Mouse (Mus musculus): ENCODE data around the gene Trip10. TPM values are rescaled to one million over a fixed set of nuclear protein-coding genes. Genes with fewer than 3 reads are reported as not detected.
A peak's percentile ranks its signal among the peaks of the same experiment; 100 is the strongest.

Trip10 gene
- polyA plus RNA-seq, 1 experiment from 2014 or later = 46.9 TPM

DNA sequence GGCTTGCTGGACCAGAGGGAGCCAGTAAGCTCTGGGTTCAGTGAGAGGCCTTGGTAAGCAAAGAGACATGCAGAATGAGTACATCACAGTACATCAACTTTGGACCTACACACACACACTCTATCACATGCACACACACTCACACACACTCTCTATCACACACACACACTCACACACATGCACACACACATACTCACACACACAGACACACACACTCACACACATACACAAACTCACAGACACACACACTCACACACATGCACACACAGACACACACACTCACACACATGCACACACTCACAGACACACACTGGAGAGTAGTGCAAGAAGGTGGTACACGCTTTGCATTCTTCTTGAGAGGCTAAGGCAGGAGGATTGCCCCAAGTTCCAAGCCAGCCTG is 17.1 kb upstream of the Trip10 start:
- Histone ChIP-seq H3K4me2 (ENCODE audit: low read depth, low read length) (no peak overlapping the region), H3K4me3 (replicated peaks; ENCODE audit: low read length) (no peak overlapping the region), H3K27me3 (ENCODE audit: control insufficient read depth, insufficient read depth, low read length) (no peaks in the 10 kb centered on the region), H3K9ac (ENCODE audit: low read length) (no peak overlapping the region), H3K27ac (ENCODE audit: low read length) (no peak overlapping the region), H3K4me1 (ENCODE audit: control insufficient read depth, insufficient read depth, low read length) (peaks cover 8% of the 10 kb centered on the region; the same call in 1 of the 2 replicates), H3K36me3 (ENCODE audit: control insufficient read depth, insufficient read depth, low read length) (peaks cover 5% of the 10 kb centered on the region), H3K9me3 (replicated peaks; ENCODE audit: control insufficient read depth, low read length) (no peaks in the 10 kb centered on the region)
- 90% methylated on average over 1 of the region's 1 CpGs for WGBS
- no peak for ATAC-seq (ENCODE audit: insufficient read depth, low FRiP score)

DNA sequence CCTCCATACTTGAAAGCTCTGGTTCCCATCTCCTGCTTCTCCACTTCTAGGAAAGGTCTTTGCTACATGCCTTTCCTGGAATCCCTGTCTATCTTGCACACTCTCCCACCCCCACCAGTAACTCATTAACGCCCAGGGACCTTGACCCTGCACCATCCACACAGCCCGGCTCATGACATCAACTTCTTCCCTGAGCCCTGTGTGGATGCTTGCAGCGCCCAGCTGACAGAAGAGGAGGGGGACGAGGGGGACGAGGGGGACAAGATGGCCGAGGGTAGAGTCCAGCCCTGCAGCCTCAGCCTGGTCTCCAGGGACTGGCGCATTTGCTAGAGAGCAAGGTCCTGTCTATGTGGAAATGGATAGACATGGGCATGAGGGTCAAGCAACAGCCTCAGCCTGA is 16.2 kb upstream of the Trip10 start:
- ATAC-seq (ENCODE audit: insufficient read depth, low FRiP score) = peak; percentile 49; the same call in 1 of the 2 replicates
- WGBS = 24% methylated on average over 7 of the region's 7 CpGs
- peaks cover 8% of the 10 kb centered on the region; the same call in 1 of the 2 replicates for H3K4me1 ChIP-seq (ENCODE audit: control insufficient read depth, insufficient read depth, low read length)
- H3K9me3 ChIP-seq (replicated peaks; ENCODE audit: control insufficient read depth, low read length) = no peaks in the 10 kb centered on the region
- no peaks in the 10 kb centered on the region for H3K27me3 ChIP-seq (ENCODE audit: control insufficient read depth, insufficient read depth, low read length)
- no peak overlapping the region for H3K4me3 ChIP-seq (replicated peaks; ENCODE audit: low read length)
- no peak overlapping the region for H3K4me2 ChIP-seq (ENCODE audit: low read depth, low read length)
- H3K9ac ChIP-seq (ENCODE audit: low read length) = no peak overlapping the region
- H3K36me3 ChIP-seq (ENCODE audit: control insufficient read depth, insufficient read depth, low read length) = peaks cover 5% of the 10 kb centered on the region
- H3K27ac ChIP-seq (ENCODE audit: low read length) = no peak overlapping the region

DNA sequence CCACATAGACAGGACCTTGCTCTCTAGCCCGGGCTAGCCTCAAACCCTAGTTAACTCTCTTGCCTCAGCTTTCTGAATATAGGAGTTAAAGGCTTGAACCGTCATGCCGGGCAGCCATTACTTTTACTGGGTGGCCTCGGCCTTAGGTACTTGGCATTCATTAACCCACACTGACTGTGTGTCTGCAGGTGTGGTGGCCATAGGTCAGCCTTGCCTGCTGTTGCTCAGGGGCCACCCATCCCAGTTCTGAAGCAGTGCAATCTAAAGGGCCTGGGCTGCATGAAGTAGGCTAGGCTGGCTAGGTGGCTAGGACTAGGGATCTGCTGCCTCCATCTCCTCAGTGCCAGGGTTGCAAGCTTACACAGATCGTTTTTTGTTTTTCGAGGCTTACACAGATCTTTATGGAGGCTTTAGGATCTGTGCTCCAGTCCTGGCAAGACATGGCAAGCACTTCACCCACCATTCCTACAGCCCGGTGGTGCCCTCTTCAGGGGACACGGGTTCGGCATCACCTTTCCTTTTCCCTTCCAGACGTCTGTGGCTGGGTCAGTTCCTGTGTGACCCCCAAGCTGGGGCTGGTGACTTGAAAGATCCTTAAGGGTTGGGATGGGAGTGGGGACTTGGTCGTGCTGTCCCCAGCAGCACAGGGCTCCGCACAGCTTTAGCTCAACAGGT is 14.9 kb upstream of the Trip10 start:
- Histone ChIP-seq H3K9ac (ENCODE audit: low read length) (no peak overlapping the region), H3K9me3 (replicated peaks; ENCODE audit: control insufficient read depth, low read length) (no peaks in the 10 kb centered on the region), H3K4me3 (replicated peaks; ENCODE audit: low read length) (no peak overlapping the region; the same call in 1 of the 2 replicates), H3K4me2 (ENCODE audit: low read depth, low read length) (no peak overlapping the region), H3K36me3 (ENCODE audit: control insufficient read depth, insufficient read depth, low read length) (peaks cover 5% of the 10 kb centered on the region), H3K27me3 (ENCODE audit: control insufficient read depth, insufficient read depth, low read length) (no peaks in the 10 kb centered on the region), H3K27ac (ENCODE audit: low read length) (no peak overlapping the region), H3K4me1 (ENCODE audit: control insufficient read depth, insufficient read depth, low read length) (peaks cover 8% of the 10 kb centered on the region; the same call in 1 of the 2 replicates)
- no peak for ATAC-seq (ENCODE audit: insufficient read depth, low FRiP score)
- 80% methylated on average over 12 of the region's 12 CpGs for WGBS

DNA sequence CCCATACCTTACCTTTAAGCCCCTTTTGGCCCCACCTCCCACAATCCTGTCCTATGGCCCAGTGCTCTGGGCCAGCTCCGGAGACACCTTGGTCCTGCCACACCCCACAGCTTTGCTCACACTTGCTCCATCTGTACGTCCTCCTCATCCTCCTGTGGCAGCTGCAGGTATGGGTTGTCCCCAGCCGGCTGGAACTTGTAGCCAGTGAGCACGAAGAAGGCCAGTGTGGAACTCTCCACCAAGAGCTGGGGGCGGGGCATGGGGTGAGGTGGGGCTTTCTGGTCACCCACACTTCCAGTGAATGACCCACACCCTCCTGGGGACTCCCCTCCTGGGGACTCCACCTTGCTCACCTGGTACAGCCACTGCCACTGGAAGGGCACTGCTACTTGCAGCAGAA is 13.5 kb upstream of the Trip10 start:
- Histone ChIP-seq H3K4me3 (replicated peaks; ENCODE audit: low read length) (no peak overlapping the region), H3K9me3 (replicated peaks; ENCODE audit: control insufficient read depth, low read length) (no peaks in the 10 kb centered on the region), H3K4me1 (ENCODE audit: control insufficient read depth, insufficient read depth, low read length) (peaks cover 5% of the 10 kb centered on the region; the same call in 1 of the 2 replicates), H3K36me3 (ENCODE audit: control insufficient read depth, insufficient read depth, low read length) (peaks cover 5% of the 10 kb centered on the region), H3K27ac (ENCODE audit: low read length) (no peak overlapping the region), H3K27me3 (ENCODE audit: control insufficient read depth, insufficient read depth, low read length) (no peaks in the 10 kb centered on the region), H3K9ac (ENCODE audit: low read length) (no peak overlapping the region), H3K4me2 (ENCODE audit: low read depth, low read length) (no peak overlapping the region)
- no peak for ATAC-seq (ENCODE audit: insufficient read depth, low FRiP score)
- 87% methylated on average over 5 of the region's 5 CpGs for WGBS

DNA sequence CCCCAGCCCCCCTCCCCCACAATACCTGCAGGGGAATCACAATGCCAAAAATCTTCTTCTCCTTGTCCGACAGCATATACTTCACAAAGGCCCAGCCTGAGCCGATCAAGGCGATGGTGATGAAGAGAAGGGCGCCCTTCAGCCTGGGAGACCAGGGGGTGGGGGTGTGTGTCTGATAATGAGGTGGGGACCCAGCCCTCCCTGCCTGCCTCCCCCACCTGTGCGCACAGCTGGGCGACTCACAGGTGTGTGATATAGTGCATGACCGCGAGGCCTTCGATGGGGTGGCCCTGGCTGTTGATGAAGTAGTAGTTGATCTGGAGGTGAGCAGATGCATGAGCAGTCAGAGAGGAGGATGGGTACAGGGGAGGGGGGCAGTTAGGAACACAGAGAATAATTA is 12.1 kb upstream of the Trip10 start:
- H3K27ac ChIP-seq (ENCODE audit: low read length) = no peak overlapping the region
- peaks cover 8% of the 10 kb centered on the region for H3K36me3 ChIP-seq (ENCODE audit: control insufficient read depth, insufficient read depth, low read length)
- H3K9ac ChIP-seq (ENCODE audit: low read length) = no peak overlapping the region
- H3K4me2 ChIP-seq (ENCODE audit: low read depth, low read length) = no peak overlapping the region
- WGBS = 93% methylated on average over 9 of the region's 9 CpGs
- no peak for ATAC-seq (ENCODE audit: insufficient read depth, low FRiP score)
- H3K27me3 ChIP-seq (ENCODE audit: control insufficient read depth, insufficient read depth, low read length) = no peaks in the 10 kb centered on the region
- no peaks in the 10 kb centered on the region for H3K9me3 ChIP-seq (replicated peaks; ENCODE audit: control insufficient read depth, low read length)
- H3K4me3 ChIP-seq (replicated peaks; ENCODE audit: low read length) = no peak overlapping the region
- H3K4me1 ChIP-seq (ENCODE audit: control insufficient read depth, insufficient read depth, low read length) = peaks cover 3% of the 10 kb centered on the region; the same call in 1 of the 2 replicates

- H3K36me3 ChIP-seq (ENCODE audit: control insufficient read depth, insufficient read depth, low read length) = peaks cover 3% of the 10 kb centered on the region
- WGBS = 66% methylated on average over 10 of the region's 10 CpGs
- no peak overlapping the region for H3K9ac ChIP-seq (ENCODE audit: low read length)
- H3K9me3 ChIP-seq (replicated peaks; ENCODE audit: control insufficient read depth, low read length) = no peaks in the 10 kb centered on the region
- no peak overlapping the region for H3K4me2 ChIP-seq (ENCODE audit: low read depth, low read length)
- no peak overlapping the region for H3K27ac ChIP-seq (ENCODE audit: low read length)
- H3K4me3 ChIP-seq (replicated peaks; ENCODE audit: low read length) = no peak overlapping the region
- H3K4me1 ChIP-seq (ENCODE audit: control insufficient read depth, insufficient read depth, low read length) = peaks cover 12% of the 10 kb centered on the region
- ATAC-seq (ENCODE audit: insufficient read depth, low FRiP score) = no peak
- no peaks in the 10 kb centered on the region for H3K27me3 ChIP-seq (ENCODE audit: control insufficient read depth, insufficient read depth, low read length)
These were observed 5.4 kb upstream of the Trip10 start for GRCm38 (mm10) chr17:57243650-57244370.

DNA sequence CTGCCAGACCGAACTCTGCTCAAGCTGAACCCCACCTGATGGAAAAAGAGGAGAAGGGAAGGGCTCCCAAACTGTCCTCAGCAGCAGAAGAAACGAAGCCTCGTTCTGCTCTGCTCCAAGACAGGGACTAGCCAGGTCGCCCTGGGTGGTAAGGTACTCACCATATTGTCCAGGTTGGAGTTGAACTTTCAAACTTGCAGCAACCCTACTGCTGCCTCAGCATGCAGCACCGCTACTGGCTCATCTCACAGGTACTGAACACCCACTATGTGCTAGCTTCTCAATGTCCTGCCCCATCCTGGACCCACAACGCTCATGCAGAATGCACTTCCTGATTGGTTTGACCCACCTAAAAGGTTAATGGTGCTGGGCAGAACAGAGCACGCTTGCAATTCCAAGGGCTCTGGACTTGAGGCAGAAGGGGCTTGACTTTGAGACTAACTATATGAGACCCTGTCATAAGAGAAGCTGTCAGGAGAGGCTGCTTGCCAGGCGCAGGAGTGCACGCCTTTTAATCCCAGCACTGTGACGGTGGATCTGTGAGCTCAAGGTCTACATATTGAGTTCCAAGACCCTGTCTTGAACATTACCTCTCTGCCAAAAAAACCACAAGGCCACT is 3.8 kb upstream of the Trip10 start:
- WGBS = 88% methylated on average over 10 of the region's 10 CpGs
- Histone ChIP-seq H3K9ac (ENCODE audit: low read length) (no peak overlapping the region), H3K36me3 (ENCODE audit: control insufficient read depth, insufficient read depth, low read length) (peaks cover 3% of the 10 kb centered on the region), H3K4me1 (ENCODE audit: control insufficient read depth, insufficient read depth, low read length) (peaks cover 15% of the 10 kb centered on the region), H3K4me3 (replicated peaks; ENCODE audit: low read length) (no peak overlapping the region), H3K9me3 (replicated peaks; ENCODE audit: control insufficient read depth, low read length) (no peaks in the 10 kb centered on the region), H3K27ac (ENCODE audit: low read length) (no peak overlapping the region), H3K4me2 (ENCODE audit: low read depth, low read length) (no peak overlapping the region), H3K27me3 (ENCODE audit: control insufficient read depth, insufficient read depth, low read length) (no peaks in the 10 kb centered on the region)
- ATAC-seq (ENCODE audit: insufficient read depth, low FRiP score) = no peak

DNA sequence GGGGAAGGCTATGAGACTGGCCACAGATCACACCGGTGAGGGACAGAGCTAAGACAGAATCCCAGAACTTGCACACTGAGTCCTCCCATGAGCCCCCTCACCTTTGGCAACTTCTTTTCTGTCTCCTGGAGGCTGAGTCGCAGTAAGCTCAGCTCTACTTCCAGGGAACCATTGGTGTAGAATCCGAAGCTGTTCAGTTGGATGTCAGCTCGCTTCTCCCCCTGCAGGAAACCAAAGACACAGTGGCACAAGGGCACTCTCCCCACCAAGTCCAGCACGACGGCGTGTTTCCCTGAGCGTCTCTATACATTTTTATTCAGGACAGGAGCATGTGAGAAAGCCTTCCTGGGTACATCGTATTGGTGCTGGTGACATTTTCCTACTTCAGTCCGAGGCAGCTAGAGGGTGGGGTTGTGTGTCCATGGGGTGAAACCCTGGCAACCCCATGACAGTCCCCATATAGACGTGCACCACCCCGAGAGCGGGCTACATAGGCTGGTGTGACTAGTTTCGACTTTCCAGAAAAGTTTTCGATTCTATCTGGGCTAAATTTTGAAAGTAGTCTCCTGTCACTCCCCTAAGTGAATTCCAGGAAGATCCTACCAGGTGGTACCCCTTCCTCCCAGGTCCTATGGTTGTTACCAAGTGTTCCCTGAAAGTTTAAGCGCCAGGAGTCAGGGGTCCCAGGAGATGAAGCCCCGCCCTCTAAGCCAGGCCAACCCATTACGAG is 2.4 kb upstream of the Trip10 start:
- no peak for ATAC-seq (ENCODE audit: insufficient read depth, low FRiP score)
- Histone ChIP-seq H3K4me1 (ENCODE audit: control insufficient read depth, insufficient read depth, low read length) (peaks cover 26% of the 10 kb centered on the region), H3K4me2 (ENCODE audit: low read depth, low read length) (peak overlapping the region; percentile 91), H3K9ac (ENCODE audit: low read length) (peak overlapping the region; percentile 90), H3K4me3 (replicated peaks; ENCODE audit: low read length) (peak overlapping the region; percentile 94), H3K36me3 (ENCODE audit: control insufficient read depth, insufficient read depth, low read length) (peaks cover 1% of the 10 kb centered on the region), H3K9me3 (replicated peaks; ENCODE audit: control insufficient read depth, low read length) (no peaks in the 10 kb centered on the region), H3K27me3 (ENCODE audit: control insufficient read depth, insufficient read depth, low read length) (no peaks in the 10 kb centered on the region), H3K27ac (ENCODE audit: low read length) (peak overlapping the region; percentile 93)
- 3% methylated on average over 18 of the region's 18 CpGs for WGBS

Measured in stomach, embryonic 16.5 days (tissue).